Mouse (Mus musculus) spleen, postnatal 36 days (tissue): ENCODE measurements around the gene Cartpt.
"Not testable (repeated sequence)": the region's sequence is repeated elsewhere in the genome, so short reads cannot be mapped to it uniquely, and the experiment has no call there.

Experiments
- DNase-seq, 2 experiments: peaks; one replicate each; pipeline ENCODE4 v3.0.0; 2022; ENCODE audit warnings: low spot score in 2 of 2, mixed read lengths in 1 of 2

The Cartpt gene

GRCm38 (mm10) chr13:99900965-99901364 lies at the start of gene Cartpt:
Cartpt (minus strand) TSS chr13:99901091.
- no peak for DNase-seq

- DNase-seq, result no peak
These were observed 46.5 kb upstream of the Cartpt start for GRCm38 (mm10) chr13:99947417-99947816.

GRCm38 (mm10) chr13:99943525-99943924 lies 42.6 kb upstream of the Cartpt start:
- DNase-seq, result no peak

- no peak for DNase-seq
These were observed 39.7 kb upstream of the Cartpt start for GRCm38 (mm10) chr13:99940601-99941000.

- no peak for DNase-seq
These were observed 38.4 kb upstream of the Cartpt start for GRCm38 (mm10) chr13:99939320-99939671.

GRCm38 (mm10) chr13:99938606-99939319 lies 37.9 kb upstream of the Cartpt start:
- DNase-seq, result no peak

- DNase-seq, result no peak
These were observed 36.9 kb upstream of the Cartpt start for GRCm38 (mm10) chr13:99937741-99938140.

- DNase-seq, result no peak
These were observed 31.5 kb upstream of the Cartpt start for GRCm38 (mm10) chr13:99932406-99932805.

- DNase-seq, result no peak
These were observed 30.6 kb upstream of the Cartpt start for GRCm38 (mm10) chr13:99931502-99931901.

- no peak for DNase-seq
These were observed 25.4 kb upstream of the Cartpt start for GRCm38 (mm10) chr13:99926249-99926648.

- peak; percentile 4 to 8 for DNase-seq
These were observed 14.7 kb upstream of the Cartpt start for GRCm38 (mm10) chr13:99915632-99916031.

- peak; percentile 5 to 10 for DNase-seq
These were observed 366 bp downstream of the Cartpt start for GRCm38 (mm10) chr13:99900557-99900892.

- DNase-seq, result no peak
These were observed 978 bp downstream of the Cartpt start for GRCm38 (mm10) chr13:99899670-99900556.

- no peak for DNase-seq
These were observed 2.1 kb downstream of the Cartpt start for GRCm38 (mm10) chr13:99898816-99899215.

- no peak for DNase-seq
These were observed 15.3 kb downstream of the Cartpt start for GRCm38 (mm10) chr13:99885636-99886035.

GRCm38 (mm10) chr13:99881774-99882173 lies 19.1 kb downstream of the Cartpt start:
- not testable (repeated sequence) for DNase-seq

GRCm38 (mm10) chr13:99879696-99880095 lies 21.2 kb downstream of the Cartpt start:
- DNase-seq, result no peak

GRCm38 (mm10) chr13:99872059-99872458 lies 28.8 kb downstream of the Cartpt start:
- no peak for DNase-seq

GRCm38 (mm10) chr13:99868438-99868837 lies 32.5 kb downstream of the Cartpt start:
- no peak for DNase-seq

GRCm38 (mm10) chr13:99864331-99864730 lies 36.6 kb downstream of the Cartpt start:
- DNase-seq, result no peak

- DNase-seq, result no peak
These were observed 40.2 kb downstream of the Cartpt start for GRCm38 (mm10) chr13:99860670-99861069.

- DNase-seq, result peak in 1 of 2 experiments; percentile 16
These were observed 41.8 kb downstream of the Cartpt start for GRCm38 (mm10) chr13:99859082-99859481.

- no peak for DNase-seq
These were observed 43.0 kb downstream of the Cartpt start for GRCm38 (mm10) chr13:99857879-99858278.
